Mouse (Mus musculus) olfactory bulb, adult 2 months (tissue): ENCODE measurements around the gene Sae1.

Experiments
- CTCF ChIP-seq: fragments of 200-500 bp; IDR thresholded peaks from 2 replicates; pipeline ENCODE4 v1.5.1; 2012; ENCODE audit warnings: low read depth, mild to moderate bottlenecking, low read length, moderate library complexity; ENCODE audit not compliant: insufficient read depth
- POLR2A ChIP-seq: fragments of 200-500 bp; IDR thresholded peaks from 2 replicates; pipeline ENCODE4 v1.6.1; 2012; ENCODE audit warnings: mild to moderate bottlenecking, low read depth, low read length, moderate library complexity; ENCODE audit not compliant: insufficient read depth

GRCm38 (mm10) chr7:16411100-16411499 lies 23.5 kb upstream of the Sae1 start:
- no peak for TF ChIP-seq CTCF
- no peak for TF ChIP-seq POLR2A
